Mouse (Mus musculus) ES-E14 (cell line): ENCODE measurements around the gene Snrnp70.

ENCODE experiments used
- CHD2 ChIP-seq: IDR thresholded peaks from 2 replicates; pipeline ENCODE4 v1.6.1; 2014; ENCODE audit warnings: mild to moderate bottlenecking, low read depth, low read length, inconsistent platforms
- MAFK ChIP-seq: IDR thresholded peaks from 2 replicates; pipeline ENCODE4 v1.6.1; 2014; ENCODE audit warnings: mild to moderate bottlenecking, low read depth, low read length, inconsistent platforms; ENCODE audit not compliant: insufficient read depth

GRCm38 (mm10) chr7:45356087-45356486 is 39.5 kb downstream of the Snrnp70 start:
- TF ChIP-seq MAFK (no peak), CHD2 (no peak)
